Mouse (Mus musculus): ENCODE measurements around the gene 5031439G07Rik. TPM values are rescaled to one million over a fixed set of nuclear protein-coding genes. Genes with fewer than 3 reads are reported as not detected.

The 5031439G07Rik gene
- polyA plus RNA-seq, 1 experiment: 0.63 TPM

GRCm38 (mm10) chr15:84965575-84966360 is 22.6 kb downstream of the 5031439G07Rik start:
- no peak for TF ChIP-seq TAL1 (IDR thresholded peaks at IDR 0.05; ENCODE audit: low read length)
- TF ChIP-seq GATA1 (IDR thresholded peaks at IDR 0.05; ENCODE audit: low read length): no peak
- H3K36me3 ChIP-seq (ENCODE audit: control insufficient read depth): no peaks in the 10 kb centered on the region
- no peaks in the 10 kb centered on the region; the same call in 1 of the 2 replicates for H3K9me3 ChIP-seq (ENCODE audit: control insufficient read depth, low read length)
- no peaks in the 10 kb centered on the region for H3K4me1 ChIP-seq (ENCODE audit: control insufficient read depth)
- no peak overlapping the region for H3K4me3 ChIP-seq (replicated peaks)
- no peaks in the 10 kb centered on the region for H3K27me3 ChIP-seq (ENCODE audit: control insufficient read depth)

DNA sequence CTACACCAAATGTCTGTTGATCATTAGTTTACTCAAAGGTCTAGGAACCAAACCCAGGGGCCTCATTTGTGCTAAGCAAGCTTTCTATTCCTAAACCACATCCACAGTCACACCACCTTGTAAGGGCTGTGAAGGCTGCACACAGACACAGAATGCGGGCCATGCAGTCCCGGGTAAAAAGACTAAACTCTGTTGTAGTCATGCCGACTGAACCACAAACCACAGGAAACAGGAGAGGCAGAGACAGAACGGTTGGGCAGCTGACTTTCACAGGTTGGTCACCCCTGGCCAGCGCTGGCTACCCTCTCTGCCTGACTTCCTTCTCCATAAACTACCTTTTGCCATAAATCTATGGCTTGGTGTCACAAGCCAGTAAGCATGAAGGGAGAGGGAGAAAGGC is 23.6 kb downstream of the 5031439G07Rik start:
- Histone ChIP-seq H3K4me1 (ENCODE audit: control insufficient read depth) (no peaks in the 10 kb centered on the region), H3K9me3 (ENCODE audit: control insufficient read depth, low read length) (no peaks in the 10 kb centered on the region), H3K27me3 (ENCODE audit: control insufficient read depth) (no peaks in the 10 kb centered on the region), H3K4me3 (replicated peaks) (no peak overlapping the region), H3K36me3 (ENCODE audit: control insufficient read depth) (no peaks in the 10 kb centered on the region)
- TF ChIP-seq GATA1 (IDR thresholded peaks at IDR 0.05; ENCODE audit: low read length) (no peak), TAL1 (IDR thresholded peaks at IDR 0.05; ENCODE audit: low read length) (no peak)

GRCm38 (mm10) chr15:84962518-84962917 is 25.8 kb downstream of the 5031439G07Rik start:
- H3K4me3 ChIP-seq (replicated peaks): no peak overlapping the region
- H3K9me3 ChIP-seq (ENCODE audit: control insufficient read depth, low read length): no peaks in the 10 kb centered on the region
- TF ChIP-seq GATA1 (IDR thresholded peaks at IDR 0.05; ENCODE audit: low read length): no peak
- TF ChIP-seq TAL1 (IDR thresholded peaks at IDR 0.05; ENCODE audit: low read length): no peak
- H3K36me3 ChIP-seq (ENCODE audit: control insufficient read depth): no peaks in the 10 kb centered on the region
- no peaks in the 10 kb centered on the region for H3K27me3 ChIP-seq (ENCODE audit: control insufficient read depth)
- H3K4me1 ChIP-seq (ENCODE audit: control insufficient read depth): no peaks in the 10 kb centered on the region

DNA sequence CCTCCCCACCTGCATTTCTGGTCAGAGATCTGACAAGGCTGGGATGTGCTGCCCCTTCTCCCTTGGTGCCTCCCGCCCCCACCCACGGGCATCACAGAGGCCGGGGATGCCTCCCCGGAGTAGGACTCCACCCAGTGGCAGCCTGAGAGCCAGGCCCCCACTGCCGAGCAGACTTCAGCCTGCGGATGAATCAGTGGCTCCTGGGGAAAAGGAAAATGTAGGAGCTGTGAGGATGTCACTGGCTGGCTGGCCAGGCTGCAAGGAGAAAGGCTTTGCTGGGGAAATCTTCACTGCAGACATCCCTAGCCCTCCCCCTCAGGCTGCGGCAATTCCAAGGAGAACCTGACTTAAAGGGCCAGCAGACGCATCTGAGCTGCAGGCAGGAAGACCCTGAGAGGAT is 27.7 kb downstream of the 5031439G07Rik start:
- TF ChIP-seq GATA1 (IDR thresholded peaks at IDR 0.05; ENCODE audit: low read length): no peak
- no peak for TF ChIP-seq TAL1 (IDR thresholded peaks at IDR 0.05; ENCODE audit: low read length)
- Histone ChIP-seq H3K4me3 (replicated peaks) (no peak overlapping the region), H3K27me3 (ENCODE audit: control insufficient read depth) (no peaks in the 10 kb centered on the region), H3K36me3 (ENCODE audit: control insufficient read depth) (no peaks in the 10 kb centered on the region), H3K4me1 (ENCODE audit: control insufficient read depth) (no peaks in the 10 kb centered on the region), H3K9me3 (ENCODE audit: control insufficient read depth, low read length) (no peaks in the 10 kb centered on the region)

DNA sequence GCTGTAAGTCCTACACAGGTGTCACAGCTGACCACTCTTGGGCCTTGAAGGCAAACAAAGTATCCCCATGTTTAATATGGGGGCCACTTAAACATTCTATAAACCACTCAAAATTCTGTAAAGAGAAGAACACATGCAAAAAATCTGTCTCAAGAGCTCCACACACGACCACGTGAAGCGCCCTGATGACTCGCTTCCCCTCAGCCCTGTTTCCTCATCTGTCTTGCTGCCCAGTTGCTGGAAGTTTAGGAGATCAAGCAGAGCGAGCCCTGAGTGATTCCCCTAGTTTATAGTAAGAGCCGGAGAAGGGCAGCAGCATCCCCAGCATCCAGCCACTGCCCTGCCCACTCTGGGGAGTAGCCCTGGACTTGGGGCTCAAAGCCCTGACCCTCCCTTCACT is 28.5 kb downstream of the 5031439G07Rik start:
- no peaks in the 10 kb centered on the region for H3K9me3 ChIP-seq (ENCODE audit: control insufficient read depth, low read length)
- no peak overlapping the region for H3K4me3 ChIP-seq (replicated peaks)
- H3K27me3 ChIP-seq (ENCODE audit: control insufficient read depth): no peaks in the 10 kb centered on the region
- TF ChIP-seq GATA1 (IDR thresholded peaks at IDR 0.05; ENCODE audit: low read length) (no peak), TAL1 (IDR thresholded peaks at IDR 0.05; ENCODE audit: low read length) (no peak)
- no peaks in the 10 kb centered on the region for H3K4me1 ChIP-seq (ENCODE audit: control insufficient read depth)
- H3K36me3 ChIP-seq (ENCODE audit: control insufficient read depth): no peaks in the 10 kb centered on the region

GRCm38 (mm10) chr15:84958331-84958730 is 30.0 kb downstream of the 5031439G07Rik start:
- peaks cover 4% of the 10 kb centered on the region; the same call in 1 of the 2 replicates for H3K36me3 ChIP-seq (ENCODE audit: control insufficient read depth)
- H3K9me3 ChIP-seq (ENCODE audit: control insufficient read depth, low read length): no peaks in the 10 kb centered on the region
- no peak for TF ChIP-seq TAL1 (IDR thresholded peaks at IDR 0.05; ENCODE audit: low read length)
- no peaks in the 10 kb centered on the region for H3K27me3 ChIP-seq (ENCODE audit: control insufficient read depth)
- no peak overlapping the region for H3K4me3 ChIP-seq (replicated peaks)
- no peaks in the 10 kb centered on the region for H3K4me1 ChIP-seq (ENCODE audit: control insufficient read depth)

GRCm38 (mm10) chr15:84957851-84958250 is 30.5 kb downstream of the 5031439G07Rik start:
- Histone ChIP-seq H3K9me3 (ENCODE audit: control insufficient read depth, low read length) (no peaks in the 10 kb centered on the region), H3K4me1 (ENCODE audit: control insufficient read depth) (no peaks in the 10 kb centered on the region), H3K36me3 (ENCODE audit: control insufficient read depth) (peaks cover 7% of the 10 kb centered on the region; the same call in 1 of the 2 replicates), H3K4me3 (replicated peaks) (no peak overlapping the region), H3K27me3 (ENCODE audit: control insufficient read depth) (no peaks in the 10 kb centered on the region)
- no peak for TF ChIP-seq TAL1 (IDR thresholded peaks at IDR 0.05; ENCODE audit: low read length)
- no peak for TF ChIP-seq GATA1 (IDR thresholded peaks at IDR 0.05; ENCODE audit: low read length)

DNA sequence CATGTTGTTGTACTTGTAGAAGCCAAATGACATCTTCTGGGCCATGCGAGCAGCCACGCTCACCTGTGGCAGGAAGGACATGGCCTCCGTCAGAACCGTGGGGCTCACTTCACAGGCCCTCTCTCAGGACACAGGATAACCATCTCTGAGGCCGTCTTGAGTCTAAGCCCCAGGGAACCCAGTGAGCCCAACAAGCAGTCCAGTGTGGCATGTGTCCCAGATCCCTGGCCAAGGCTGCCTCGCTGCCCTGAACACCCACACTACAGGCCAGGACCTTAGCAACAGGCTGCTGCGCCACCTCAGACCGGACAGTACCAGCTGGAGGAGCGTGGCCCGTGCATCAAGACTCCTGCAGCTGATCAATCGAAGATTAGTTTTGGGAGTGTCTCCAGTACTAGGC is 35.1 kb downstream of the 5031439G07Rik start:
- Histone ChIP-seq H3K27me3 (ENCODE audit: control insufficient read depth) (no peaks in the 10 kb centered on the region), H3K36me3 (ENCODE audit: control insufficient read depth) (peaks cover 19% of the 10 kb centered on the region), H3K4me1 (ENCODE audit: control insufficient read depth) (no peaks in the 10 kb centered on the region), H3K9me3 (ENCODE audit: control insufficient read depth, low read length) (no peaks in the 10 kb centered on the region), H3K4me3 (replicated peaks) (no peak overlapping the region)
- TF ChIP-seq TAL1 (IDR thresholded peaks at IDR 0.05; ENCODE audit: low read length): no peak
- TF ChIP-seq GATA1 (IDR thresholded peaks at IDR 0.05; ENCODE audit: low read length): no peak

DNA sequence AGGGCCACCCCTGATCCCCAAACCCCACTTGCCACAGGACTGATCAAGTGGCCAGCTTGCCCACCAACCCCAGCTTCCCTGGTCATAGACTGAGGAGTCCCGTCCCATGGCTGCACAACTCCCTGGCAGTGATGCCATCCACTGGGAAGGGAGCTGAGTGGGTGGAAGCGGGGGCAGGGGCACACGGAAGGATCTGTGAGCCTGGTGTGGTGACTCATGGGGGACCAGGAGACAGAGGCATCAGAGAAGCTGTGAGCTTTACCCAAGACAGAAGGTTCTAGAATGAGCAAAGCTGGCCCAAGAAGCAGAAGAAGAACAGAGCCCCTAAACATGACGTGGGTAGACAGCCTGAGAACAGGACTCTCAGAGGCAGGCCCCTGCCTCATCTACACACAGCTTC is 38.3 kb downstream of the 5031439G07Rik start:
- no peaks in the 10 kb centered on the region for H3K27me3 ChIP-seq (ENCODE audit: control insufficient read depth)
- no peak for TF ChIP-seq TAL1 (IDR thresholded peaks at IDR 0.05; ENCODE audit: low read length)
- no peak for TF ChIP-seq GATA1 (IDR thresholded peaks at IDR 0.05; ENCODE audit: low read length)
- no peaks in the 10 kb centered on the region for H3K9me3 ChIP-seq (ENCODE audit: control insufficient read depth, low read length)
- H3K4me1 ChIP-seq (ENCODE audit: control insufficient read depth): no peaks in the 10 kb centered on the region
- no peak overlapping the region for H3K4me3 ChIP-seq (replicated peaks)
- peaks cover 19% of the 10 kb centered on the region for H3K36me3 ChIP-seq (ENCODE audit: control insufficient read depth)
